14 mouse cellular contexts compared by ENCODE assay signal in genomic region chr12:32006391-32006929, GRCm38 (mm10).
"Had no signal": no experiment of that assay in that cellular context is flagged by ENCODE, and none has a peak within 500 bp of the region (broad histone marks: within the 10 kb centered on the region; RNA-seq: fewer than 3 reads in every experiment).

No protein-coding gene starts in this region.

- H3K9ac ChIP-seq: kidney, embryonic 15.5 days; limb, embryonic 15.5 days; liver, embryonic 13.5 days; neural tube, embryonic 15.5 days had no signal

- H3K4me3 ChIP-seq: kidney, embryonic 15.5 days; limb, embryonic 15.5 days; liver, embryonic 13.5 days; midbrain, embryonic 10.5 days; neural tube, embryonic 15.5 days had no signal

- H3K27ac ChIP-seq: kidney, embryonic 15.5 days; limb, embryonic 15.5 days; liver, embryonic 13.5 days; midbrain, embryonic 10.5 days; neural tube, embryonic 15.5 days had no signal

- H3K27me3 ChIP-seq: kidney, embryonic 15.5 days; limb, embryonic 15.5 days; liver, embryonic 13.5 days; neural tube, embryonic 15.5 days had no signal

- H3K4me1 ChIP-seq: kidney, embryonic 15.5 days; limb, embryonic 15.5 days; neural tube, embryonic 15.5 days had no signal

- H3K9me3 ChIP-seq: kidney, embryonic 15.5 days; limb, embryonic 15.5 days; liver, embryonic 13.5 days; neural tube, embryonic 15.5 days had no signal

- DNase-seq: kidney, adult 2 months; kidney, postnatal 25 days; layer of hippocampus, adult 9-11 months; layer of hippocampus, postnatal 36 days; liver, embryonic 13.5 days; lung, adult 18-20 months; lung, postnatal 4 days; thymus, postnatal 36 days had no signal

- H3K4me2 ChIP-seq: kidney, embryonic 15.5 days; limb, embryonic 15.5 days; liver, embryonic 13.5 days; neural tube, embryonic 15.5 days had no signal

- ATAC-seq: intestine, embryonic 16.5 days; lung, postnatal 0 days had no signal

- H3K36me3 ChIP-seq: kidney, embryonic 15.5 days; limb, embryonic 15.5 days; midbrain, embryonic 10.5 days had no signal
